Mouse (Mus musculus) spleen, postnatal 36 days (tissue): ENCODE results near the gene Asphd2.

ENCODE experiments used
- DNase-seq, 2 experiments: peaks; one replicate each; pipeline ENCODE4 v3.0.0; 2022; ENCODE audit warnings: low spot score in 2 of 2, mixed read lengths in 1 of 2

Asphd2 gene

GRCm38 (mm10) chr5:112355910-112356309 is 38.8 kb downstream of the Asphd2 start, which contains the start of gene Gm6583:
Gene Gm6583, minus strand, starts transcription at chr5:112356033.
- no peak for DNase-seq

- DNase-seq = no peak
These were observed 39.2 kb downstream of the Asphd2 start for GRCm38 (mm10) chr5:112355493-112355892.

GRCm38 (mm10) chr5:112349169-112349568 is 45.5 kb downstream of the Asphd2 start:
- DNase-seq = no peak

GRCm38 (mm10) chr5:112346211-112346965 is 48.3 kb downstream of the Asphd2 start:
- no peak for DNase-seq

GRCm38 (mm10) chr5:112344092-112344960 is 50.3 kb downstream of the Asphd2 start:
- DNase-seq = no peak

DNA sequence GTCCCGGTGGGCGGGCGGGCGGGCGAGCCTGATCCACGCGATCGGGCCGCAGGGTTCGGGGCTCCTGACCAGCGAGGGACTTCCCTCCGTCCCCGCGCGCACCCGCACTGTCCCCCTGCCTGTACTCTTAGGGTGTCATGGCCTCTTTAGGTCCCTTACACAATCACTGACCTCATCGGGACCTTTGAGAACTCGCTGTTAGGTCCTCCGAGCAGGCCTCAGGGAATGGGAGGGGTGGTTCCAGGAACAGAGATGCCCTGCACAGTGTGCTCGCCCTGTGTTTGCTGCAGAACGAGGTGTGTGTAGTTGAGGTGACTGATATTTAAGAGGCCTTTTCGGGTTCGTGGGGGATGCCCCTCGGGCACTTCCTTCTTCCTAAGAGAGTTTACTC is 51.5 kb downstream of the Asphd2 start:
- no peak for DNase-seq

- peak; percentile 74 to 76 for DNase-seq
These were observed 52.0 kb downstream of the Asphd2 start, which contains the start of the genes Srrd and Hps4 for GRCm38 (mm10) chr5:112342463-112343204. Gene Srrd, minus strand, starts transcription at chr5:112343040. Gene Hps4, plus strand, starts transcription at chr5:112343083.

DNA sequence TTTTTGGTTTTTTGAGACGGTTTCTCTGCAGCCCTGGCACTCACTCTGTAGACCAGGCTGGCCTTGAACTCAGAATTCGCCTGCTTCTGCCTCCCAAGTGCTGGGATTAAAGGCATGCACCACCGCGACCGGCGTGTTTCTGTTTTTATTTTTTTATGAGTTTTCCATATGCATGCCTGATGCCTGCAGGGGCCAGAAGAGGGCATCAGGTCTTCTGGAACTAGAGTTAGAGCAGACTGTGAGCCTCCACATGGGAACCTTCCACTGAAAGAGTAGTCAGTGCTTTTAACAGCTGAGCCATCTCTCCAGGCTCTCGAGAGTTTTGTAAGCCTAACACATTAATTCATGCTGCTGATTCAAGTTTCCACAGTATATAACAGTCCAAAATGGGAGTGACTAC is 55.5 kb downstream of the Asphd2 start:
- no peak for DNase-seq

- DNase-seq = no peak
These were observed 57.7 kb downstream of the Asphd2 start for GRCm38 (mm10) chr5:112337004-112337403.

DNA sequence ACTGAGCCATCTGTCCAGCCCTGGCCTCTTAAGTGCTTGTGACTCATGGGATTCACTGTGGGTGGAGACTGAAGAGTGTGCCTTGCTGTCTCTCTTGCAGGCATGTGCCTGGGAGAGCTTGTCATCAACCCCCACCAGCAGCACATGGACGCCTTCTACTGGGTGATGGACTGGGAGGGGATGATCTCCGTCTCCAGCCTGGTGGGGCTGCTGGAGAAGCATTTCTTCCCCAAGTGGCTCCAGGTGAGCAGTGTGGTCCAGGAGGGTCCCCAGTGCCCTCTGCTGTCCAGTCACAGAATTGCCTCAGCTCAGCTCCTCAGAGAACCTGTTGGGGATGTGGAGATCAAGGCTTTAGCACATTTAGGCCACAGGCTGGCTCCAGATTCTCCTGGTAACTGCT is 59.2 kb downstream of the Asphd2 start:
- DNase-seq = peak; percentile 34 to 40
